In genomic region chr8:99415966-99416781, GRCm38 (mm10) we compare ENCODE assay signal across 9 mouse cellular contexts. TPM values are rescaled to one million over a fixed set of nuclear protein-coding genes. Genes with fewer than 3 reads are reported as not detected.
DNase-seq lines count a peak whose midpoint lies in the region; ATAC-seq lines count a peak whose summit lies in the region.
"Had no signal": no experiment of that assay in that cellular context is flagged by ENCODE, and none has a peak within 500 bp of the region (broad histone marks: within the 10 kb centered on the region; RNA-seq: fewer than 3 reads in every experiment).

Cdh8 (minus strand) TSS chr8:99416471.

- DNase-seq in thymus, postnatal 0 days (ENCODE audit: low spot score) = no peak
- no peak for DNase-seq in thymus, postnatal 14 days
- DNase-seq in embryonic facial prominence, embryonic 14.5 days (ENCODE audit: low spot score) = peak; percentile 90
- peak; percentile 10 for DNase-seq in heart, postnatal 4 days
- peak; percentile 74 to 91 for DNase-seq in left cerebral cortex, postnatal 25 days (ENCODE audit: low spot score in 2 of 2)
- DNase-seq in ovary, postnatal 36 days (ENCODE audit: low spot score) = no peak
- DNase-seq in natural killer cell, adult 2 months (ENCODE audit: low spot score in 2 of 2) = no peak

- H3K36me3 ChIP-seq in embryonic facial prominence, embryonic 14.5 days (ENCODE audit: control insufficient read depth, insufficient read depth, low read length) = no peaks in the 10 kb centered on the region
- H3K36me3 ChIP-seq in neural tube, embryonic 15.5 days = no peaks in the 10 kb centered on the region

- H3K4me2 ChIP-seq in embryonic facial prominence, embryonic 14.5 days (ENCODE audit: low read depth, low read length) = peak within 1 kb of the TSS; percentile 85
- H3K4me2 ChIP-seq in neural tube, embryonic 15.5 days = peak within 1 kb of the TSS; percentile 87

- H3K4me1 ChIP-seq in embryonic facial prominence, embryonic 14.5 days (ENCODE audit: control insufficient read depth, insufficient read depth, low read length) = no peaks in the 10 kb centered on the region
- H3K4me1 ChIP-seq in neural tube, embryonic 15.5 days = peaks cover 18% of the 10 kb centered on the region

- no peak within 1 kb of the TSS for H3K27ac ChIP-seq in embryonic facial prominence, embryonic 14.5 days (replicated peaks; ENCODE audit: low read depth, low read length)
- H3K27ac ChIP-seq in neural tube, embryonic 15.5 days (replicated peaks) = peak within 1 kb of the TSS; percentile 89

- H3K27me3 ChIP-seq in embryonic facial prominence, embryonic 14.5 days (replicated peaks; ENCODE audit: control insufficient read depth, insufficient read depth, low read length) = peaks cover 71% of the 10 kb centered on the region
- H3K27me3 ChIP-seq in neural tube, embryonic 15.5 days (replicated peaks) = no peaks in the 10 kb centered on the region

- under 1% methylated on average over 56 of the region's 58 CpGs for WGBS in embryonic facial prominence, embryonic 14.5 days
- WGBS in neural tube, embryonic 15.5 days = under 1% methylated on average over 58 of the region's 58 CpGs

- H3K9ac ChIP-seq in embryonic facial prominence, embryonic 14.5 days (ENCODE audit: low read depth, low read length) = peak within 1 kb of the TSS; percentile 43
- peak within 1 kb of the TSS; percentile 78 for H3K9ac ChIP-seq in neural tube, embryonic 15.5 days (replicated peaks)

- intact Hi-C loops in left cerebral cortex, postnatal 25 days (cut with DNase I) = loop anchor here (5.0 to 10.0 kb wide), 3 partner anchors 151 to 381 kb away; no protein-coding TSS in a partner anchor

- peak; percentile 90 for ATAC-seq in embryonic facial prominence, embryonic 14.5 days (ENCODE audit: low read depth)
- ATAC-seq in neural tube, embryonic 15.5 days (ENCODE audit: low FRiP score) = peak; percentile 90

- peak within 1 kb of the TSS; percentile 48 for H3K4me3 ChIP-seq in embryonic facial prominence, embryonic 14.5 days (ENCODE audit: low read depth, low read length)
- H3K4me3 ChIP-seq in neural tube, embryonic 15.5 days (replicated peaks) = peak within 1 kb of the TSS; percentile 73
- H3K4me3 ChIP-seq: myocyte had no signal

- H3K9me3 ChIP-seq in embryonic facial prominence, embryonic 14.5 days (ENCODE audit: control insufficient read depth, low read length) = no peaks in the 10 kb centered on the region
- H3K9me3 ChIP-seq in neural tube, embryonic 15.5 days (replicated peaks) = no peaks in the 10 kb centered on the region

RNA-seq across cellular contexts. Expression of gene Cdh8, which starts in this region (rescaled TPM):
- 11.8 and 13.0 TPM in 2 replicates for polyA plus RNA-seq in thymus, postnatal 0 days (2015; fragmentation: Nextera tagmentation; extraction: Ambion mirVana)
- polyA plus RNA-seq in embryonic facial prominence, embryonic 14.5 days (2014; fragmentation: Nextera tagmentation; extraction: Ambion mirVana) = 3.3 and 3.4 TPM in 2 replicates
- under 1 TPM; 0.56 to 0.91 TPM for total RNA-seq in heart, postnatal 4 days (2021)
- 10 to 100 TPM; 49.0 to 49.7 TPM for total RNA-seq in left cerebral cortex, postnatal 25 days (2021)
- polyA plus RNA-seq in neural tube, embryonic 15.5 days (2015; fragmentation: Nextera tagmentation; extraction: Ambion mirVana) = 71.8 and 73.9 TPM in 2 replicates
- polyA plus RNA-seq: myocyte had no signal

Comparison
In these comparisons a context has a peak if more than half of its experiments do, and no peak if none do; other contexts are left out.
1. RNA of gene Cdh8 (total RNA-seq): 49.0 to 49.7 TPM in left cerebral cortex, postnatal 25 days; 0.56 to 0.91 TPM in heart, postnatal 4 days; every median in the first group is over 10 times any median in the second.
2. Peak in DNase-seq in heart, postnatal 4 days; RNA of the gene not detected or under 1 TPM.
3. DNase-seq: peak in embryonic facial prominence, embryonic 14.5 days (single experiment) and left cerebral cortex, postnatal 25 days (2 of 2); none in thymus, postnatal 0 days (single experiment), thymus, postnatal 14 days (single experiment), ovary, postnatal 36 days (single experiment) and natural killer cell, adult 2 months (0 of 2).